Comparison of ENCODE assay signal across 19 mouse cellular contexts in the genomic region with DNA sequence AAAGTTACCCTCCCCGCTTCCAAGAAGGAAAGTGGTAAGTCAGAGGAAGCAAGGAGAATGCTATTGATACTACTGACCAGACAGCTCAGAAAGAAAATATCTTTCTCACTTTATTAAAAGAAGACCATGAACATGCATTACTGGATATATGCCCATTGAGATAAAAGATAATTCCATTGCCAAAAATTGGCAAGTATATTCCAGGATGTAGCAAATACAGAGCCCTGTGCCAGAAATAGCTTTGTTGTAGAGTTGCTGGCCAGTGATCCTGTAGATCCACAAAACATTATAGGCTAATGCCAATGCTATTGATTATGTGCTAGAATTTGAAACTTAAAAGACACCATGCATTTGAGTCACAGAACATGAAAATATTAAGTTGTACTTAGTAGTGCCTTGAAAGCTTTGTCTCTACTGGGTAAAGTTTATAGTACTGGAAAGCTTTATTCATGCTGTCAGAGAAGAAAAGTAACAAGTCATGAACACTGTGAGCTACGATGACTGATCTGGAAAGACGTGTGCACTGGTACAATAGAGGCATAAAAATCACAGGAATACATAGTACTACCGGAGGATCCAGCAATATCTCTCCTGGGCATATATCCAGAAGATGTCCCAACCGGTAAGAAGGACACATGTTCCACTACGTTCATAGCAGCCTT.
"Had no signal": no experiment of that assay in that cellular context is flagged by ENCODE, and none has a peak within 500 bp of the region (broad histone marks: within the 10 kb centered on the region; RNA-seq: fewer than 3 reads in every experiment).

No protein-coding gene starts in this region.

- H3K4me3 ChIP-seq: liver, embryonic 12.5 days; midbrain, embryonic 10.5 days; midbrain, embryonic 12.5 days; myocyte; neural tube, embryonic 13.5 days; neural tube, embryonic 15.5 days had no signal

- ATAC-seq: liver, embryonic 12.5 days; midbrain, embryonic 16.5 days had no signal

- H3K27ac ChIP-seq: liver, embryonic 12.5 days; liver, embryonic 14.5 days; midbrain, embryonic 10.5 days; midbrain, embryonic 12.5 days; neural tube, embryonic 13.5 days; neural tube, embryonic 15.5 days had no signal

- H3K36me3 ChIP-seq: liver, embryonic 12.5 days; midbrain, embryonic 10.5 days; midbrain, embryonic 12.5 days; neural tube, embryonic 13.5 days; neural tube, embryonic 15.5 days had no signal

- DNase-seq: lung, adult 2 months; lung, postnatal 14 days; midbrain, embryonic 14.5 days; retina, postnatal 1 day; right cerebral cortex, adult 18-20 months; right cerebral cortex, postnatal 25 days; right cerebral cortex, postnatal 4 days; spleen, adult 18-20 months; thymus, adult 18-20 months; thymus, postnatal 14 days; thymus, postnatal 36 days had no signal

- H3K9me3 ChIP-seq: midbrain, embryonic 10.5 days; midbrain, embryonic 12.5 days; neural tube, embryonic 13.5 days; neural tube, embryonic 15.5 days had no signal

- H3K4me1 ChIP-seq: liver, embryonic 12.5 days; midbrain, embryonic 10.5 days; midbrain, embryonic 12.5 days; neural tube, embryonic 13.5 days; neural tube, embryonic 15.5 days had no signal

- H3K27me3 ChIP-seq: liver, embryonic 12.5 days; midbrain, embryonic 12.5 days; neural tube, embryonic 13.5 days; neural tube, embryonic 15.5 days had no signal

- H3K4me2 ChIP-seq: liver, embryonic 12.5 days; midbrain, embryonic 12.5 days; neural tube, embryonic 13.5 days; neural tube, embryonic 15.5 days had no signal

- H3K9ac ChIP-seq: liver, embryonic 12.5 days; liver, embryonic 14.5 days; midbrain, embryonic 12.5 days; neural tube, embryonic 13.5 days; neural tube, embryonic 15.5 days had no signal
